Mouse (Mus musculus) ES-E14 (cell line): ENCODE results near the gene Doc2b. TPM values are rescaled to one million over a fixed set of nuclear protein-coding genes. Genes with fewer than 3 reads are reported as not detected.

Experiments
- DNase-seq: peaks from one replicate; pipeline ENCODE4 v3.0.0-alpha.2; 2013; ENCODE audit warnings: low read depth, low spot score
- H3K27ac ChIP-seq: 2 replicates; pipeline ENCODE4 v1.5.1; 2012; ENCODE audit warnings: low read depth, mild to moderate bottlenecking, low read length, moderate library complexity, mixed read lengths; ENCODE audit not compliant: poor library complexity, insufficient read depth, severe bottlenecking
- H3K36me3 ChIP-seq: 2 replicates; pipeline ENCODE4 v1.6.1; 2012; ENCODE audit warnings: mild to moderate bottlenecking, low read length, moderate library complexity, mixed read lengths; ENCODE audit not compliant: control insufficient read depth, poor library complexity, insufficient read depth, severe bottlenecking
- H3K4me1 ChIP-seq, 2 experiments: fragments of 150-350 bp in 1 of 2; sonication (generic) in 1 of 2; 2 replicates each; pipeline ENCODE4 v1.6.1; 2012; ENCODE audit warnings: low read length in 2 of 2, mild to moderate bottlenecking in 1 of 2, mixed read lengths in 1 of 2; ENCODE audit not compliant: control insufficient read depth in 2 of 2, insufficient read depth in 2 of 2, poor library complexity in 1 of 2
- H3K4me3 ChIP-seq, 2 experiments: fragments of 150-350 bp in 1 of 2; sonication (generic) in 1 of 2; 2 replicates each; pipeline ENCODE4 v1.5.1; 2012; ENCODE audit warnings: low read length in 2 of 2, low read depth in 1 of 2, mild to moderate bottlenecking in 1 of 2, mixed read lengths in 1 of 2; ENCODE audit not compliant: insufficient read depth in 1 of 2, poor library complexity in 1 of 2, severe bottlenecking in 1 of 2
- H3K9ac ChIP-seq: 2 replicates; pipeline ENCODE4 v1.6.1; 2012; ENCODE audit warnings: low read depth, mild to moderate bottlenecking, low read length, mixed read lengths; ENCODE audit not compliant: poor library complexity, insufficient read depth, severe bottlenecking
- H3K9me3 ChIP-seq: fragments of 150-350 bp; sonication (generic); 2 replicates; pipeline ENCODE4 v1.6.1; 2012; ENCODE audit warnings: low read depth, mild to moderate bottlenecking, low read length; ENCODE audit not compliant: control insufficient read depth, insufficient read depth
- CHD2 ChIP-seq: IDR thresholded peaks from 2 replicates; pipeline ENCODE4 v1.6.1; 2014; ENCODE audit warnings: mild to moderate bottlenecking, low read depth, low read length, inconsistent platforms
- HCFC1 ChIP-seq: IDR thresholded peaks from 2 replicates; pipeline ENCODE4 v1.6.1; 2012; ENCODE audit warnings: low read length, inconsistent platforms, borderline replicate concordance; ENCODE audit not compliant: insufficient read depth
- MAFK ChIP-seq: IDR thresholded peaks from 2 replicates; pipeline ENCODE4 v1.6.1; 2014; ENCODE audit warnings: mild to moderate bottlenecking, low read depth, low read length, inconsistent platforms; ENCODE audit not compliant: insufficient read depth
- ZC3H11A ChIP-seq: IDR thresholded peaks from 2 replicates; pipeline ENCODE4 v1.6.1; 2012; ENCODE audit warnings: low read depth, mild to moderate bottlenecking, inconsistent platforms, low read length, borderline replicate concordance
- ZNF384 ChIP-seq: IDR thresholded peaks from 2 replicates; pipeline ENCODE4 v1.6.1; 2012; ENCODE audit warnings: low read depth, low read length, inconsistent platforms
- in situ Hi-C, 2 experiments: fragments of 600-800 bp; cut with MboI; formaldehyde crosslinking; loops; one replicate each; pipeline ENCODE4 v1.15.1; 2025; ENCODE audit warnings: low sequenced_read_pairs in 2 of 2, inconsistent platforms in 1 of 2; ENCODE audit not compliant: unreplicated experiment in 2 of 2
- total RNA-seq: library from RNA; depleted of rRNA; stranded (reverse); fragments of 300-350 nt; gene quantifications from 2 replicates; pipeline ENCODE4 v1.2.3, GENCODE M21; 2012

The Doc2b gene
- total RNA-seq, 1 experiment: 0.27 TPM

DNA sequence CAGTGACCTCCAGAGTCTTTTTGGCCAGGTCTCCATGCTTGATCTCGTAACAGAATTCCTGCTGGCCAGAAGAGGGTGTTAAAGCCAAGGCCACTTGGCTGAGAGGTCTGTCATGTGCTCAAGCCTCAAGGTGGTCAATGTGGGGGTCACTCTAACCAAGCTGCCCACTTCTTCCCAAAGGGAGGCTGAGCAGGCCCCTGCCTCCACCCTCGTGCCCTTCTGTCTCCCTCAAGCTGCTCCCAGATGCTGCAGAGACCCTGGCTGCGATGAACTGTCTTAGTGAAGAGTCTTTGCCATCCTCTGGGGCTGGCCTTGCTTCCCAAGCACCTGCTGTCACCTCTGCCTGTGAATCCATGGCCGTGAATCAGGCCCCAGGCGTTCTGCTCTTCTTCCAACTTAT, 23.3 kb downstream of the Doc2b start:
- no peaks in the 10 kb centered on the region for H3K36me3 ChIP-seq
- DNase-seq: no peak
- H3K9ac ChIP-seq: no peak overlapping the region
- H3K9me3 ChIP-seq: no peaks in the 10 kb centered on the region
- H3K27ac ChIP-seq: no peak overlapping the region
- in situ Hi-C loops: loop anchor here in 1 of 2 experiments (10.0 kb wide), 1 partner anchor 142 kb away; no protein-coding TSS in a partner anchor
- TF ChIP-seq ZNF384 (no peak), HCFC1 (no peak), ZC3H11A (no peak), CHD2 (no peak), MAFK (no peak)
- H3K4me3 ChIP-seq: no peak overlapping the region
- no peaks in the 10 kb centered on the region for H3K4me1 ChIP-seq

DNA sequence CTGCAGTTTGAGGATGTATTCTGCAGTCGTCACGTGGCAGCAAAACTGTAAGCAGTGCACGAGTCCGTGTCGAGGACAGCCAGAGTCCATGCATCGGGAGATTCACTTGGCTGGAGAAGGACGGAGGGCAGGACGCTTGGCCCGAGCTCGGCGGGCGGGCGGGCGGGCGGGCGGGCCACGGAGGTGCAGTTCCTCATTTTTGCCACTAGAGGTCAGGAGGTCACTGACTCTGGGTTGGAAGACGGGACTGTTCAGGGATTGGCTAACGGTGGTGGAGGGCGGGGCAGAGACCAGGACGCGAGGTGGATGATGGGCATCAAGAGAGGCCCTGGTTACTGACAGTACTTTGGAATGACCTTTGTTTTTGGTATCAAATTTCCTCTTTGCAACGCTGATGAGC, 26.6 kb downstream of the Doc2b start:
- peaks cover 6% of the 10 kb centered on the region for H3K36me3 ChIP-seq
- no peaks in the 10 kb centered on the region for H3K9me3 ChIP-seq
- no peak overlapping the region for H3K9ac ChIP-seq
- in situ Hi-C loops: no loop called here
- no peak overlapping the region for H3K27ac ChIP-seq
- H3K4me1 ChIP-seq: peaks cover 0 to 8% of the 10 kb centered on the region in 2 experiments; a peak in 2 of 4 replicates
- no peak for TF ChIP-seq ZNF384
- TF ChIP-seq CHD2: 0 out of 2 replicates have a peak, but pooled peaks have one; percentile 9
- 0 out of 2 replicates have a peak, but pooled peaks have one; percentile 20 for TF ChIP-seq ZC3H11A
- DNase-seq: peak; percentile 70
- H3K4me3 ChIP-seq: 0 out of 4 replicates have a peak overlapping the region, but pooled peaks of 1 of the 2 experiments have one; percentile 9

DNA sequence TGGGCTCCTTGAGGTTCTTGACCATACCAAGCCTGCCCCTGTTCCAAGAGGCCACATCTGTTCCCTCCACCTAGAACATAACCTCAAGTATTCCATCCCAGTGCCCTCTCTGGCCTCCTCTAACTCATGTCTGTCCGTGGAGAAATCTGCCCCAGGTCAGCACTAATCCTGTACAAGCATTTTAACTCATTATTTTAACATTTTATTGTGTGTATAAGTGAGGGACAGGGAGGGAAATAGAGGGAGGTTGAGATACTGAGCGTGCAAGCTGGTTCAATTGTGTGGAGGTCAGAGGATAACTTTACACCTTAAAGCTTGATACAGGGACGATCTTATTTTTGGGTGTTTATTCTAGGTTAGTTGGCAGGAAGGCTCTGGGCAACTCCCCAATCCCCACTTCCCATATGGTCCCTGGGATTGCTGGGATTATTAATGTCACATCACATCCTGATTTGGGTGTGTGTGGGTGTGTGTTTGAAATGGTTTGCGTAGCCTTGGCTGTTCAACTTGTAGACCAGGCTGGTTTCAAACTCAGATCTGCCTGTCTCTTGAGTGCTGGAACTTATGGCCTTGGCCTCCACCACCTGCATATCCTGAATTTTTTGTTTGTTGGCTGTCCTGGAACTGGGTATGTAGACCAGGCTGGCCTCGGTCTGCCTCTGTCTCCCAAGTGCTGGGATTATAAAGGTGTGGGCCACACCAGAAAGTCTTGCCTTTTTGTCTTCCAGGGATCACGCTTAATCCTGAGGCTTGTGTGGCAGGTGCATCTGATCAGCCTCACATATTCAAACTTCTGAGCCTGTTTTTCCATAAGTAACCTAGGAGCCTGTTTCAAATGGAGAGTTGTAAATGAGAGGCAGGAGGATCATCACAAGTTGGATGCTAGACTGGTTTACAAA, 27.5 kb downstream of the Doc2b start:
- no peak overlapping the region for H3K4me3 ChIP-seq
- no peak for DNase-seq
- in situ Hi-C loops: no loop called here

DNA sequence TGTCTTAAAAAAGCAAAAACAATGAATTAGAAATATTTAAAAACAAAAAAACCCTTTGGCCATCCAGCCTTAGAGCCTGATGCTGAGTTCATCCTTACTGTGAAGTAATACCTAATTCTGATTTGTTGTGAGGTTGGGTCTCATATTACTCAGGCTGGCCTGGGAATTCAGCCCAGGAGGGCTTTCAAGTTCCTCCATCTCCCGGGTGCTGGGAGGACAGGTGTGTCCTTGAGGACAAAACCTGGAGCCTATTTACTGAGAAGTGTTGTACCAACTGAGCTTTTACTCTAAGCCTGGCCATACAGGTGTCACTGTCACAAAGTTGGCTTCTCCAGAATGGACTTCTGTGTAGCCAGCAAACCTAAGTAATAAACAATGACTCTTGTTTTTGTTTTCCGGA, 28.8 kb downstream of the Doc2b start:
- in situ Hi-C loops: no loop called here
- no peak overlapping the region for H3K9ac ChIP-seq
- TF ChIP-seq ZC3H11A (no peak), HCFC1 (no peak), CHD2 (no peak), ZNF384 (no peak), MAFK (no peak)
- peaks cover 9% of the 10 kb centered on the region for H3K36me3 ChIP-seq
- peaks cover 0 to 8% of the 10 kb centered on the region in 2 experiments; a peak in 2 of 4 replicates for H3K4me1 ChIP-seq
- no peak overlapping the region for H3K4me3 ChIP-seq
- H3K27ac ChIP-seq: no peak overlapping the region
- no peak for DNase-seq
- no peaks in the 10 kb centered on the region for H3K9me3 ChIP-seq

More for the DNA sequence above, 27.5 kb downstream of the Doc2b start:
- Histone ChIP-seq H3K4me1 (peaks cover 0 to 8% of the 10 kb centered on the region in 2 experiments; a peak in 2 of 4 replicates), H3K9ac (no peak overlapping the region), H3K9me3 (no peaks in the 10 kb centered on the region), H3K36me3 (peaks cover 6% of the 10 kb centered on the region), H3K27ac (no peak overlapping the region)
- TF ChIP-seq MAFK: no peak
- no peak for TF ChIP-seq ZC3H11A
